Mouse (Mus musculus): ENCODE results near the gene Ctsd.

Ctsd gene

GRCm38 (mm10) chr7:142374413-142375015 is 13.3 kb downstream of the Ctsd start:
- DNase-seq (ENCODE audit: low spot score), result no peak

DNA sequence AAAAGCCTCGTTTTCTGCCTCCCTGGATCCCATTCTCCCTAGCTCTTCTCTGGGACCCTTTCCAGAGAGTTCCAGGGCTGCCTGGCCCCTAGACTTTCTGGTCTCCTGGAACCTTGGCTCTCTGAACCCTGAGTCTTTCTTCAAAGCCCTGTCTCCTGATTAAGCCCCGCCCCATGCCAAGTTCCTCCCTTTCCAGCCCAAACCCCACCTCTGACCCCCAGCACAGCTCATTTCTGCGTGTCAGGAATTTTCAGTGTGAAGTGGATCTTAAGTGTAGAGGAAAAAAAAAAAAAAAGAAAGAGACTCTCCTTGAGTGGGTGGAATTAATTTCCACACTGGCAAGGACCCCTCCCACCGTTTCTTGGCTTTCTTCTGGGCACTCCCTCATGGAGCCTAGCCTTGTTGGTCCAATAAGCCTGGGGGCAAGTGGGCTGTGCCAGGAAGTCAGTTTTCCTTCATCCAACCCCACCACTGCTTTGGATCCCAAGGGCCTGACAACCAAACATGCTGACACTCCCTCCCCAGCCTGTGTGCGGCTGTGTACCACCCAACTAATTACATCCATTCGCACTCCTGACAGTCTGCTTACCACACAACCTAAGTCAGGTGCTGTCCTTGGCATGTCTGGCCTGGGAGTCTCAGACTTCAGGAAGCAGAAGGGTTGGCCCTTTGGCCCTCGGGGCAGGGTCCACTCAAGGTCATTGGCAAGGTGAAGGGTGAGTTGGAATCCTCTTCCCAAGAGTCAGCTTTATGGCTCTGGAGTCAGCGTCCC is 14.0 kb downstream of the Ctsd start, which contains the start of gene Ifitm10:
Ifitm10 (minus strand) TSS at position 113 of the 772 bp plus-strand sequence.
- DNase-seq (ENCODE audit: low spot score), result no peak

DNA sequence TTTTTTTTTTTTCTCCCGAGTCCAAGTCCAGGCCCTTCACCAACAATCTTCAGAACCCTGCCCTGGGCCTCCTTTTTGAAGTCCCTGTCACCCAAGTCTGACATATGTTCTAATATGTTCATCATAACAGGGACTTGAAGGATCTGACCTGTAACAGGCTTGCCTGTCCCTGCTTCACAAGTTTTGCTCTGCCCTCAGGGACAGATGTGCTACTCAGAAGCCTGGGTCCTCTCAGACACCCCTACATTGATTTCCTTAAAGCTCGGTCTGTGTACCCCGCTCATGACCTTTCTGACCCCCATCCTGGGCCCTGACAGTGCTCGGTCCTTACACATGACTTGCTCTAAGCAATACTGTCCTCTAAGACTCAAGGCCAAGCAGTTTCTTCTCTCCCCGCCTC is 14.8 kb downstream of the Ctsd start:
- DNase-seq (ENCODE audit: low spot score), result no peak

- DNase-seq (ENCODE audit: low spot score), result no peak
These were observed 15.8 kb downstream of the Ctsd start for GRCm38 (mm10) chr7:142371768-142372661.

DNA sequence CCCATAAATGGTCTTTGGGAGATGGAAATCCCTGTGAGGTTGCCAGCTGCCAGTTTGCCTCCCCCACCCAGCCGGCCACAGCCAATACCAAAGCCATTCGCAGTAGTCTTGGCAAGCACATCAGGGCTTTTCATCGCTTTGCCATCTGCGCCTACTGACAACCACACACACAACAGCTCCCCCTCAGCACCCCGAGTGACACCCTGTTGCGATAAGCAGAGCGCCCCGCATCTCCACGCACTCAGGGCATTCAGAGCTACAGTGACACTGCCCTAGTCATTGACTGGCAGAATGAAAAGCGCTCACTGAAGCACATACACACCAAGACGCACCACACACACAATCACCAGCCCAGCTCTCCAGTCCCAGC is 16.5 kb downstream of the Ctsd start:
- DNase-seq (ENCODE audit: low spot score), result no peak

GRCm38 (mm10) chr7:142370937-142371336 is 16.9 kb downstream of the Ctsd start:
- no peak for DNase-seq (ENCODE audit: low spot score)

DNA sequence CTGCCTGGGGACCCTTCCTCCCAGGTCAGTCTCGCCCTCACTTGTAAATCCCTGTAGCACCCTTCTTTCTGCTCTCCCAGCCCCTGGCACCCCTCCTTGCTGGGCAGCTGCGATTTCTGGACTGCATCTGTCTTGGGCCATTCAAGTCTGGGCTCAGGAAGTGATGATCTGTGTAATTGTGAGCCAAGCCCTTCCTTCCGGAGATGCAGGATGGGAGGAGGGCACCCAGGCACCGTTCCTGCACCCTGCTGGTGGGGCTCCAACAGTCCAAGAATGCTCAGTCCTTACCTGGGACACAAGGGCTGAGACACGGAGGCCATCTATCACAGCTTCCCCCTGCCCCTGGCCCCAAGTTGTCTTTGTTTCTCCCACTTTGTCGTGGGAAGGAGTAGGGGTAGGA is 18.0 kb downstream of the Ctsd start:
- DNase-seq (ENCODE audit: low spot score), result no peak

DNA sequence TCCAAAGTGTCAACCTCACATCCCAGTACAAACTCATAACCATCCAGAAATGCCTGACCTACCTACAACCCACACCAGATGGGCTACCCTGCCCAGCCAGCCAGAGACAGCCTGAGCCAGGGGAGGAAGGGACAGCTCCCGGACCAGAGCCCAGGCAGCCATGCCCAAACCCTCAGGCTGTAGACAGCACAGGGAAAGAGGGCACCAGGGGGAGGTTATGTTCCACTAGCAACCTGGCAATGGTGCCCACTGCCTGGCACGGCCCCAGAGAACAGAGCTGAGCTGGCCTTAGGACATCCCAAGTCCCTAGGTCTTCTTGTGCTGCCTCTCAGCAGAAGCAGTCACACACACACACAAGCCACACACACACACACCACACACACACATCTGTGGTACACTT is 19.0 kb downstream of the Ctsd start:
- DNase-seq (ENCODE audit: low spot score), result no peak

GRCm38 (mm10) chr7:142363107-142363506 is 24.7 kb downstream of the Ctsd start:
- no peak for DNase-seq (ENCODE audit: low spot score)

GRCm38 (mm10) chr7:142360743-142361142 is 27.1 kb downstream of the Ctsd start:
- DNase-seq (ENCODE audit: low spot score), result no peak

GRCm38 (mm10) chr7:142359129-142359528 is 28.7 kb downstream of the Ctsd start:
- no peak for DNase-seq (ENCODE audit: low spot score)

DNA sequence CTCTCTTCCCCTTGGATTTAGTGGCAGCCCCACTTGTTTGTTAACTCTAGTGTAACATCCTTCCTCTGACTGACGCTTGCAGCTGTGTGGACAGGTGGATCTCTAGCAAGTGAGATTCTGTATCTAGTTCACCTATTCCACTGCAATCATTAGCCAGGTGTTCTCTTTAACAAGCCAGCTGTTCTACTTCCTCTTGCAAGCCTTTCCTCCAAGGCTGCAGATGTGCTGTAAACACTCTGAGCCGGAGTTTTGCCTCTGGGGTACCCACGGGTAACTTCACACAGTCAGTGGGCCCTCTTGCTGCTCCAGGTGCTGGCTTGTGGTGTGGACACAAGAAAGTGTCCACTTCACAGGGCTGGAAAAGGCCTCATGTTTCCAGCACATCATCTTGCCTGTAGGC is 30.3 kb downstream of the Ctsd start:
- no peak for DNase-seq (ENCODE audit: low spot score)

DNA sequence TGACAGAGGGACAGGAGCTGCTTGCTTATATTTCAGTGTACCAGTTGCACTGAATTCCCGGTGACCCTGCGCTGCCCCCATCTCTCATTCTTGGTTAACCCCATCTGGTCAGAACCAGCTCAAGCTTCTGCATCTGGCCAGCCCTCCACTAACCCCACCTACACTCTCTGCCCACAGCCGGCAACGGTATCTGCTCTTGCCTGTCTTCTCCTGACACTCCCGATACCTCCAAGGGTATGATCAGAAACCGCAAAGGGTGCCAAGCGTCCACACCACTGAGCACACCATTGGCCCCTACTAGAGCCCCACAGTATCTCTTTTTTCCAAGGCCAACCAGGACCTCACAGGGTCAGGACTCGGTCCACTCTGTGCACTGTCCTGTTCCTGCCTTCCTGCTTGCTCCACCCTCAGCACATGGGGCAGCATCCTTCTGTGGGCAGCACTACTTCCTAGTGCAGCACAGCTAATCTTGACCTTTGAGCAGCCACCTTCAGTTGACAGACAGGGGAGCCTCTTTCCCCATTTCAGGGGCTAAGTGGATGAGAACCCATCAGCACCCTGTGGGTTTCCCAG is 33.1 kb downstream of the Ctsd start:
- DNase-seq (ENCODE audit: low spot score), result no peak

- DNase-seq (ENCODE audit: low spot score), result no peak
These were observed 34.0 kb downstream of the Ctsd start for GRCm38 (mm10) chr7:142353854-142354253.

- no peak for DNase-seq (ENCODE audit: low spot score)
These were observed 36.3 kb downstream of the Ctsd start for GRCm38 (mm10) chr7:142351569-142351968.

GRCm38 (mm10) chr7:142349308-142349961 is 38.4 kb downstream of the Ctsd start:
- no peak for DNase-seq (ENCODE audit: low spot score)

DNA sequence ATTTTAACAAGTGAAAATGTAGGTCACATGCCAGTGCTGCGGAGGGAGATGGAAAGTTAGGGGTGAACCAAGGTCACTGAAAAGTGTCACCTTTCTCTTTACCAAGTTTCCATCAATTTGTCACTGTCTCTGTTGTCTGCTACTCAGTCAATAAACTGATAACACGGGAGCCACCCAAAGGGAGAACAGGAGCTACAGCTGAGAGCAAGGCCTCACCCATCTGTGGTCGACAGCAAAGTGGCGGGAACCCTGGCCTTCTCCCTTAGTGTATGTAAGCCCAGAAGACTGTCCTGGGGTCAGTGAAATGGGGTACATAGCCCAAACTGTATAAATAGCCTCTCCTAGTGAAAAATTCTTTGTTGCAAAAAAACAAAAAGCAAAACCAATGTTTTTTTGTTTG is 40.3 kb downstream of the Ctsd start:
- no peak for DNase-seq (ENCODE audit: low spot score)

GRCm38 (mm10) chr7:142342247-142342640 is 45.6 kb downstream of the Ctsd start:
- no peak for DNase-seq (ENCODE audit: low spot score)

DNA sequence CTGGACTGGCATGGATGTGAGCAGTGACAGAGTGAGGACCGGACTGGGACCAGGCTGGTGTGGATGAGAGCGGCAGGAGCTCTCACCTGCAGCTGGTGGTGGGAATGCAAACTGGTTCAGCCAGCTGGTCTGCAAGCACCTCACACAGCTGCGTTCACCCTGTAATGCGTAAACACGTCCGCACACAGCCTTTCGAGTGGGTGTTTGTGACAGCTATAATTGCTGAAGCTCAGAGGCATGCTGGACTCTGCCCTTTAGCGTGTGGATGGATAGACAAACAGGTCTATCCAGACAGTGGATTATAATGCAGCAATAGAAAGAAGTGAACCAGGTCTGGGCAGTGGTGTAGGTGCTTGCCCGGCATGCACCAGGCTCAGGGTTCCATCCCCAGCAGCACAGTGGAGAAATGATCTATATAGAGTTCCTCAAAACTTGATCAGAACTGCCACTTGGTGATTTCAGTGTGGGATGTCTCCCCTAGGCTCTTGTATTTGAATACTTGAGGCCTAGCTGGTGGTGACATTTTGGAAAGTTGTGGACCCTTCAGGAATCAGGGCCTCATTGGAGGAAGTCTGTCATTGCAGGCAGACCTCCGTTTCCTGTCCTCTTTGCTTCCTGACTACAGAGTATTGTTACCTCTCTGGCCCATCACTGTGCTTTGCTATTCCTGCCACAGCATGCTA is 46.1 kb downstream of the Ctsd start:
- DNase-seq (ENCODE audit: low spot score), result no peak

DNA sequence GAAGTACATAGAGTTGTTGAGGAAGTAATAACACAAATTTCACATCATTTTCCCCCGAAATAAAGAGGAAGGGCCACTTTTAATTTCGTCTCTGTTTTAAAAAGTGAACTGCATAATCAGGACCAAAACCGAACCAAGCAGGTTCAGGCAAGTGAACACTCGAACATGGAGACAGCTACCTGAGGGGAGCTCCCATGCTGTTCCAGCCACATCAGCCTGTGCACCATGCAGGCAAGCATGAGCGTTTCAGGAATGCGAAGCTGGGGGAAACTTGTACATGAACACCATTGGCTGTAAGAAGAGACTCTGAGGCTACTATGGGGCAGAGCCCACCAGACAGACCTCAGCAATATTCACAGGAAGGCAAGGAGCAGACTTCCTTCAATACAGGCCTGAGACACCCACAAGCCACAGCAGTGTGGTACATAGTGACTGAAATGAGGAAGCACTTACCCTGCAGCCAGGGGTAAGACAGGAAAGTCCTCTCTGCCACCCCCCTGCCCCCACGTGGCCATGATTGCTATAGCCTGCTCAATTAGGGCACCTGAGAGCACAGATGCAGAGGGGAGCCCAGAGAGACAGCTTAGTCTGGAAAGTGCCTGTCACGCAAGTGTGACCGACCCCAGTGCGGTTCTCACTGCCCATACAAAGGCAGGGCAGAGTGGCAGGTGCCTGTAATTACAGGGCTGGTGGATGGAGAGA is 47.4 kb downstream of the Ctsd start:
- DNase-seq (ENCODE audit: low spot score), result no peak

- no peak for DNase-seq (ENCODE audit: low spot score)
These were observed 52.7 kb downstream of the Ctsd start for GRCm38 (mm10) chr7:142335151-142335550.
